Mouse (Mus musculus): ENCODE measurements around the gene Olfr829. TPM values are rescaled to one million over a fixed set of nuclear protein-coding genes. Genes with fewer than 3 reads are reported as not detected.

The Olfr829 gene
- polyA plus RNA-seq (2015; fragmentation: Illumina TruSeq; extraction: RNeasy Lipid Tissue Mini Kit (QIAGEN cat#74804); ENCODE audit: insufficient read depth, low replicate concordance) = not detected

GRCm38 (mm10) chr9:18854633-18855032, at the start of gene Olfr829:
Gene Olfr829 (plus strand): TSS chr9:18854933.

GRCm38 (mm10) chr9:18819426-18819825, 35.3 kb upstream of the Olfr829 start, which contains the start of gene Olfr828:
Gene Olfr828 (minus strand): TSS chr9:18819526.

GRCm38 (mm10) chr9:18874393-18874792, 19.7 kb downstream of the Olfr829 start, which contains the start of gene Olfr830:
Gene Olfr830 (plus strand): TSS chr9:18874693.

Other genes with a start within 250 kb of the Olfr829 start
- 1.3 TPM for gene Muc16, start 180.4 kb upstream of the Olfr829 start, polyA plus RNA-seq (2015; fragmentation: Illumina TruSeq; extraction: RNeasy Lipid Tissue Mini Kit (QIAGEN cat#74804); ENCODE audit: insufficient read depth, low replicate concordance)
- not detected for gene Olfr24, start 90.9 kb upstream of the Olfr829 start, polyA plus RNA-seq (2015; fragmentation: Illumina TruSeq; extraction: RNeasy Lipid Tissue Mini Kit (QIAGEN cat#74804); ENCODE audit: insufficient read depth, low replicate concordance)
- gene Olfr828, start 35.4 kb upstream of the Olfr829 start, polyA plus RNA-seq (2015; fragmentation: Illumina TruSeq; extraction: RNeasy Lipid Tissue Mini Kit (QIAGEN cat#74804); ENCODE audit: insufficient read depth, low replicate concordance) = not detected
- gene Olfr830, start 19.8 kb downstream of the Olfr829 start, polyA plus RNA-seq (2015; fragmentation: Illumina TruSeq; extraction: RNeasy Lipid Tissue Mini Kit (QIAGEN cat#74804); ENCODE audit: insufficient read depth, low replicate concordance) = not detected
- gene Olfr832, start 82.2 kb downstream of the Olfr829 start, polyA plus RNA-seq (2015; fragmentation: Illumina TruSeq; extraction: RNeasy Lipid Tissue Mini Kit (QIAGEN cat#74804); ENCODE audit: insufficient read depth, low replicate concordance) = not detected
- gene Olfr834, start 133.1 kb downstream of the Olfr829 start, polyA plus RNA-seq (2015; fragmentation: Illumina TruSeq; extraction: RNeasy Lipid Tissue Mini Kit (QIAGEN cat#74804); ENCODE audit: insufficient read depth, low replicate concordance) = not detected
- gene Olfr835, start 177.8 kb downstream of the Olfr829 start, polyA plus RNA-seq (2015; fragmentation: Illumina TruSeq; extraction: RNeasy Lipid Tissue Mini Kit (QIAGEN cat#74804); ENCODE audit: insufficient read depth, low replicate concordance) = not detected